Mouse (Mus musculus) forebrain, embryonic 15.5 days (tissue): ENCODE results near the gene Scd3. TPM values are rescaled to one million over a fixed set of nuclear protein-coding genes. Genes with fewer than 3 reads are reported as not detected.
"Not testable (repeated sequence)": the region's sequence is repeated elsewhere in the genome, so short reads cannot be mapped to it uniquely, and the experiment has no call there.

Source experiments
- ATAC-seq: fragments of 200-750 bp; cut with Nextera tagmentation; replicated peaks from 2 replicates; pipeline ENCODE4 v1.8.0; 2017; ENCODE audit warnings: mild to moderate bottlenecking, moderate TSS enrichment, moderate library complexity
- H3K27ac ChIP-seq: fragments of 300-500 bp; sonication (generic); replicated peaks from 2 replicates; pipeline ENCODE4 v1.5.1; 2015; ENCODE audit warnings: mild to moderate bottlenecking, inconsistent platforms
- H3K27me3 ChIP-seq: fragments of 300-500 bp; sonication (generic); 2 replicates; pipeline ENCODE4 v1.6.1; 2015; ENCODE audit warnings: inconsistent platforms
- H3K36me3 ChIP-seq: fragments of 300-500 bp; sonication (generic); 2 replicates; pipeline ENCODE4 v1.6.1; 2015; ENCODE audit warnings: mild to moderate bottlenecking, inconsistent platforms
- H3K4me1 ChIP-seq: fragments of 300-500 bp; sonication (generic); 2 replicates; pipeline ENCODE4 v1.6.1; 2015; ENCODE audit warnings: inconsistent platforms
- H3K4me2 ChIP-seq: fragments of 300-500 bp; sonication (generic); replicated peaks from 2 replicates; pipeline ENCODE4 v1.6.1; 2015; ENCODE audit warnings: mild to moderate bottlenecking, inconsistent platforms
- H3K4me3 ChIP-seq: fragments of 300-500 bp; sonication (generic); 2 replicates; pipeline ENCODE4 v1.5.1; 2015; ENCODE audit warnings: mild to moderate bottlenecking, inconsistent platforms
- H3K9ac ChIP-seq: fragments of 300-500 bp; sonication (generic); replicated peaks from 2 replicates; pipeline ENCODE4 v1.6.1; 2015; ENCODE audit warnings: mild to moderate bottlenecking, inconsistent platforms
- H3K9me3 ChIP-seq: fragments of 300-500 bp; sonication (generic); 2 replicates; pipeline ENCODE4 v1.6.1; 2016; ENCODE audit warnings: inconsistent platforms
- WGBS: fragments of 180-500 bp; shearing (Covaris S2); methylation state at CpG from one replicate; pipeline ENCODE4 v1.1.7; 2015; ENCODE audit warnings: mixed read lengths; 5-methylcytosine and 5-hydroxymethylcytosine counted together
- polyA plus RNA-seq: library from polyadenylated mRNA; unstranded; fragments of >200 nt; fragmentation: Nextera tagmentation; extraction: Ambion mirVana; gene quantifications from 2 replicates; pipeline ENCODE4 v1.2.1, GENCODE M21; 2015

The Scd3 gene
- polyA plus RNA-seq, 1 experiment from 2014 or later = 1.5 TPM

DNA sequence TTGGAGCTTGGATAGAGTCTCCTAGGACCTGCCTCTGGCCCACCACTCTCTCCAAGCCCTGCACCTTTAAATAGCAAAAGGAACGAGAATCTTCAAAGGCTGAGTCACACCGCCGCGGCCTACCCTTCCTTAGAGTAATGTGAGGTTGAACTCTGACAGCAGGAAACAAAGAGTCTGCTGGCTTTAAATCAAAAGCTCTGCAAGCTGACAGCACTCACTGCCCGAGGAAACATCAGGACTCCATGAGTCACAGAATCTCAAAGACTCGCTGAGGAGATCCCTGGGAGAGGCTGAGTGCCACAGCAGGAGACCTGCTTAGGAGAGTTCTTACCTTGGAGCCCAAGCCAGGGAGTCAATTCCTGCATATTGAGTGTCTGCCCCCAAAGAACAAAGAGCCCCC lies 77.7 kb downstream of the Scd3 start:
- H3K9me3 ChIP-seq = no peaks in the 10 kb centered on the region
- H3K4me3 ChIP-seq = no peak overlapping the region
- ATAC-seq = no peak
- H3K36me3 ChIP-seq = no peaks in the 10 kb centered on the region
- 6% methylated on average over 6 of the region's 6 CpGs for WGBS
- H3K27ac ChIP-seq = peak overlapping the region; percentile 17; the same call in 1 of the 2 replicates
- no peak overlapping the region for H3K4me2 ChIP-seq
- peaks cover 55% of the 10 kb centered on the region for H3K4me1 ChIP-seq
- H3K27me3 ChIP-seq = no peaks in the 10 kb centered on the region
- no peak overlapping the region for H3K9ac ChIP-seq

DNA sequence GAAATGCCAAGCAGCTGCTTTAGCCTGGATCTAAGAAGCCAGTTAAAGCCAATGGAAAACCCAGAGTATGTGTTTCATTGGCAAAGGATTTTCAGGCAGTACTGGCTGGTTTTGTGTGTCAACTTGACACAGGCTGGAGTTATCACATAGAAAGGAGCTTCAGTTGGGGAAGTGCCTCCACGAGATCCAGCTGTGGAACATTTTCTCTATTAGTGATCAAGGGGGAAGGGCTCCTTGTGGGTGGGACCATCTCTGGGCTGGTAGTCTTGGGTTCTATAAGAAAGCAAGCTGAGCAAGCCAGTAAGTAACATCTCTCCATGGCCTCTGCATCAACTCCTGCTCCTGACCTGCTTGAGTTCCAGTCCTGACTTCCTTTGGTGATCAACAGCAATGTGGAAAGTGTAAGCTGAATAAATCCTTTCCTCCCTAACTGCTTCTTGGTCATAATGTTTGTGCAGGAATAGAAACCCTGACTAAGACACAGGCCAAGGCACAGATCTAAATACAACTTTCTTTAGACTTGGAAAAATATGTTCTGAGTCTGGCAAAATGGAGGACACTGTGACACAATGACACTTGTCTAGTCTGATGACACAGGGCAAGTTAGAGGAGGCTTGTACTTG lies 78.9 kb downstream of the Scd3 start:
- not testable (repeated sequence) for H3K4me3 ChIP-seq, H3K4me2 ChIP-seq, H3K27me3 ChIP-seq, ATAC-seq, H3K9ac ChIP-seq, H3K9me3 ChIP-seq, H3K36me3 ChIP-seq
- H3K27ac ChIP-seq = peak overlapping the region; percentile 74
- WGBS = 68% methylated on average over 1 of the region's 1 CpGs
- peaks cover 45% of the 10 kb centered on the region for H3K4me1 ChIP-seq

DNA sequence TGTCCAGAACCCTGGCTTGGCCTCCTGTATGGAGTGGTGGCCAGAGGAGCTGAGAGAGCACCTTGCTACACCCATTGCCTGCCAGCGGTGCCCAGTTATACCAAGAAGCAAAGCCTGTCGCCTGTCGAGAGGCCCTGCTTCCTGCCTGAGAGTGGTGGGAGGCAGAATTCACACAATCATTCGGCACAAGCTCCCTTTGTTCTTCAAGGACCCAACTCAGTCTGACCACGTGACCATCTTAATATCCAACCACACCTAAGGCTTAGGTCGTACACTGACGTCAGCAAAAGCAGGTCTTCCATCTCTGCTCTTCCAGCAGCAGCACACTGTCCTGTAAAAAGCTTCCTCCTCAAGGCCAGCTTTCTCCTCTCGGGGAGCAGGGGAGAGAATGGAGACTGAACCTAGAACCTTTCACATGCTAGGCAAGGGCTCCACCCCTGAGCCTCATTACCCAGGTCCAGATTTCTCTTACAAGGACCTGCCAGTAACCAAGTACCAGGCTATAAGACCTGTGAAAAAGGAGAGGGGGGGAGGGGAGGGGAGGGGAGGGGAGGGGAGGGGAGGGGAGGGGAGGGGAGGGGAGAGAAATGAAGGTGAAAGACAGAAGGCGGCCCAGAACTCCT lies 79.6 kb downstream of the Scd3 start:
- H3K27me3 ChIP-seq = no peaks in the 10 kb centered on the region
- no peak overlapping the region for H3K9ac ChIP-seq
- no peak overlapping the region for H3K4me3 ChIP-seq
- peaks cover 38% of the 10 kb centered on the region for H3K4me1 ChIP-seq
- H3K27ac ChIP-seq = peak overlapping the region; percentile 96
- 15% methylated on average over 9 of the region's 9 CpGs for WGBS
- ATAC-seq = no peak
- H3K4me2 ChIP-seq = no peak overlapping the region
- H3K9me3 ChIP-seq = no peaks in the 10 kb centered on the region
- no peaks in the 10 kb centered on the region for H3K36me3 ChIP-seq

DNA sequence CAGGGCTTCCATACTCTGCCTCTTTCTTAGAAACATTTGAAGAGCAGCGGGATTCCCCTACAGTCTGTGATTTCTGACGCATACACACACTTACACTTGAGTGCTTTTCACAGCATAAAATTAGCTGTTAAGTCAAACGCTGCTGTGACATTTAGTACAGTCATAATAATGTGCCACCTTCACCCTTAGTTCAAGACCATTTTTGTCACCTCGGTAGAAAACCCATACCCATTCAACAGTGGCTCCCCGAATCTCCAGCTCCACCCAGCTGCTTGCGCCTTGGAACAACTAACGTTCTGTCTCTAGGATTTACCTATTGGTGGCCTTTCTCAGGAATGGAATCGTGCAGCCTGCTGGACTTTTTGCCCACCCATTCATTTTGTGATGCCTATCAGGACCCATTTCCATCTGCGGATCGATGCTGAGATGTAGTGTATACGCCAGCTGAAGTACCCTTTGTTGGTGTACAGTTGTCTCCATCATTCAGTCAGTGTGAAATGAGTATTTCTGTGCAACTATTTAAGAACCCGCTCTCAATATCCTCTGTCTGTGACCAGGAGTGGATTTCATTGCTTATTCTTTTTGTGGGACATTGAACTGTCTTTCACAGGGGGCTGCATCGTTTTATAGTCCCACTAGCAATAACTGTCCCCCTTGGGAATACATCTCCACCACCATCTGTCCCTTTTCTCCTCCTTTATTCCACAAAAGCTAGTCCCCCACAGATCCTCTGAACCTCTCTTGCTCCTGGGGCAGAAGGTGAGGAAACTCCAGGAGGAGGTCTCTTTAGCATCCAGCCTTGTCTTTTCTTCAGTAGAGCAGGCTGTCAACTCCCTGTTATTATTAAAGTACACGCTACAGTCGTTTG lies 80.3 kb downstream of the Scd3 start:
- peak overlapping the region; percentile 47 for H3K4me3 ChIP-seq
- no peaks in the 10 kb centered on the region for H3K9me3 ChIP-seq
- H3K36me3 ChIP-seq = no peaks in the 10 kb centered on the region
- peak overlapping the region; percentile 61; the same call in 1 of the 2 replicates for H3K9ac ChIP-seq
- H3K4me2 ChIP-seq = peak overlapping the region; percentile 76
- 15% methylated on average over 15 of the region's 15 CpGs for WGBS
- ATAC-seq = no peak; the same call in 1 of the 2 replicates
- H3K27ac ChIP-seq = peak overlapping the region; percentile 96
- no peaks in the 10 kb centered on the region for H3K27me3 ChIP-seq
- peaks cover 36% of the 10 kb centered on the region for H3K4me1 ChIP-seq

DNA sequence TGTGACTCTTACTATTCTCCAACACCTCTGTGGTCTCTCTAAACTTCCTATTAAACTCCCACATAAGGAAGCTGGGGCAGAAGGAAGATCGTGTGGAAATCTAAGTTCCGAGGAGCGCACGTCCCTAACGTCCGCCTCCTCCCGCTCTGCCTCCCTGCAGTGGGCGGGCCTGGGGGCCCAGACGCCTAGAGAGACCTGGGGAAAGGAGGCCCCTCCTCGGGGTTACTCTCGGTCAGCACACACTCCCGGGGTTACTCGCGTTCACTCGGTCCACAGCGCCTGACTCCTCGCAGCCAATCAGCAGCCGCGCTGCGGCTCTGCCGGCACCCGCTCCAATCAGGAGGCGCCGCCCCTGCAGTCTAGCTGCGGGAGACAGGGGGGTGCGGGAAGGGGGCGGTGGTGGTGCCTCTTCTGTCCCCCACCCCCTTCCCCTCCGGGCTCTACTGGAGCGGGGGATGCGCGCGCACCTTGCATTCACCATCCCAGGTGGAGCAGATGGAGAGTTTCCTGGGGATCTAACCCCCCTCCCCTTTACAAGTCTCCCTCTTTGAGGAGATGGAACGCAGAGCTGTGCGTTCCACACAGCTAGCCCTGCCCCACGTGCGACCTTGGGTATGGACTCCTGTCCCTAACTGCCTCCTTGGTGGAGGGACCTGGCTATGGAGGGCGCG lies 81.1 kb downstream of the Scd3 start:
- H3K36me3 ChIP-seq = no peaks in the 10 kb centered on the region
- no peaks in the 10 kb centered on the region for H3K27me3 ChIP-seq
- H3K4me3 ChIP-seq = peak overlapping the region; percentile 47
- H3K4me1 ChIP-seq = peaks cover 36% of the 10 kb centered on the region
- peak overlapping the region; percentile 61 for H3K9ac ChIP-seq
- peak; percentile 99 for ATAC-seq
- peak overlapping the region; percentile 96 for H3K27ac ChIP-seq
- H3K9me3 ChIP-seq = no peaks in the 10 kb centered on the region
- peak overlapping the region; percentile 76 for H3K4me2 ChIP-seq
- WGBS = under 1% methylated on average over 36 of the region's 38 CpGs

DNA sequence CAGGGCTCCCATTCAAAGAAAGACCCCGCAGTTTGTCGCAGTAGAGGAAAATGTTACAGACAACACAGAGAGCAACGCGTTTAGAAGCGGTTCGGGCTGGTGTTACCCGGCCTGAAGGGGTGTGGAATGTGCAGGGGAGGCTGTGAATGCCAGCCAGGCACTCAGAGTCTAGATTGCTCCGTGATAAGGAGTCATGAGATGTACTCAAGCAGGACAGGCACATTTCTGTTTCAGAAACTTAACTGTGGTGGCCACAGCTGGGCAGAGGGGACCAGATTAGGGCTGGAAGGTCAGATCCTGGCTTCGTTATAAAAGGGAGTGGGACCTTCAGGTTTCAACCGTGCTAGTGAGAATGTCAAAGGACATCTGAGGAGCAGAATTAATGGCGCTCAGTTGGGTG lies 81.7 kb downstream of the Scd3 start:
- Histone ChIP-seq H3K4me2 (peak overlapping the region; percentile 76), H3K9me3 (no peaks in the 10 kb centered on the region), H3K4me3 (peak overlapping the region; percentile 47), H3K27me3 (no peaks in the 10 kb centered on the region), H3K9ac (peak overlapping the region; percentile 61), H3K27ac (peak overlapping the region; percentile 96), H3K4me1 (peaks cover 36% of the 10 kb centered on the region), H3K36me3 (no peaks in the 10 kb centered on the region)
- ATAC-seq = no peak; the same call in 1 of the 2 replicates
- WGBS = 2% methylated on average over 11 of the region's 11 CpGs

DNA sequence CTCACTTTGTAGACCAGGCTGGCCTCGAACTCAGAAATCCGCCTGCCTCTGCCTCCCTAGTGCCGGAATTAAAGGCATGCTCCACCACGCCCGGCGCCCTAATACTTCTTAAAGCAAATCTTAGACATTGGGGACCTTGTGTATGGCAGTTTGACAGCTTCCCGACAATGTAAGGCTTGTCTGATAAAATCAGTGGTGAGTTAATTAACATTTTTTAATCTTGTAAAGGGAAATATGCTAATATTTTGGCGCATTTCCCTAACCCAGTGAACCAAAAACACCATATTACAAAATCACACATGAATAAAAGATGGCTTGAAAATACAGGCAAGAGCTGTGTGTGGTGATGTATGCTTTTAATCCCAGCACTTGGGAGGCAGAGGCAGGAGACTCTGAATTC lies 82.5 kb downstream of the Scd3 start:
- no peak for ATAC-seq
- WGBS = 81% methylated on average over 8 of the region's 8 CpGs
- Histone ChIP-seq H3K4me1 (peaks cover 35% of the 10 kb centered on the region), H3K9ac (no peak overlapping the region), H3K9me3 (no peaks in the 10 kb centered on the region), H3K36me3 (no peaks in the 10 kb centered on the region), H3K27ac (0 out of 2 replicates have a peak overlapping the region, but pooled peaks have one; percentile 15), H3K4me3 (no peak overlapping the region), H3K4me2 (no peak overlapping the region), H3K27me3 (no peaks in the 10 kb centered on the region)

DNA sequence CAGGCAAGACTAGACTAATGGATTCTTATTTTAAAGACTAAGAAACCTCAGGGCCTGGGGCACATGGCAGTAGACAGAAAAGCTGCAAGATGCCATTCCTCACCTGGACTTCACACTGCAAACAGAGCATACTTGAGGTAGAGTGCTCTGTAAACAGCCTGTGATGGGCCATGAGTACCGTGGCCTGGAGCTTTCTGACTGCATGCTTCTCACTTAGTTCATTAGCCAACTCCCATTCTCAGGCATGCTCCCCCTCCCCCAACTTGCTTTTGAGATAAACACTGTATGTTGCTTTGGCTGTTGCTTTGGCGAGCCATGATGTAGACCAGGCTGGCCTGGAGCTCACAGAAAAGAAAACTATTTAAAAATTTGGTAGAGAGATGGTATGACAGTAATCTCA lies 83.0 kb downstream of the Scd3 start:
- H3K9me3 ChIP-seq = no peaks in the 10 kb centered on the region
- H3K4me1 ChIP-seq = peaks cover 30% of the 10 kb centered on the region
- no peak overlapping the region for H3K27ac ChIP-seq
- no peaks in the 10 kb centered on the region for H3K36me3 ChIP-seq
- 63% methylated on average over 2 of the region's 2 CpGs for WGBS
- H3K4me3 ChIP-seq = no peak overlapping the region
- no peak for ATAC-seq
- no peaks in the 10 kb centered on the region for H3K27me3 ChIP-seq
- H3K9ac ChIP-seq = no peak overlapping the region
- no peak overlapping the region for H3K4me2 ChIP-seq

DNA sequence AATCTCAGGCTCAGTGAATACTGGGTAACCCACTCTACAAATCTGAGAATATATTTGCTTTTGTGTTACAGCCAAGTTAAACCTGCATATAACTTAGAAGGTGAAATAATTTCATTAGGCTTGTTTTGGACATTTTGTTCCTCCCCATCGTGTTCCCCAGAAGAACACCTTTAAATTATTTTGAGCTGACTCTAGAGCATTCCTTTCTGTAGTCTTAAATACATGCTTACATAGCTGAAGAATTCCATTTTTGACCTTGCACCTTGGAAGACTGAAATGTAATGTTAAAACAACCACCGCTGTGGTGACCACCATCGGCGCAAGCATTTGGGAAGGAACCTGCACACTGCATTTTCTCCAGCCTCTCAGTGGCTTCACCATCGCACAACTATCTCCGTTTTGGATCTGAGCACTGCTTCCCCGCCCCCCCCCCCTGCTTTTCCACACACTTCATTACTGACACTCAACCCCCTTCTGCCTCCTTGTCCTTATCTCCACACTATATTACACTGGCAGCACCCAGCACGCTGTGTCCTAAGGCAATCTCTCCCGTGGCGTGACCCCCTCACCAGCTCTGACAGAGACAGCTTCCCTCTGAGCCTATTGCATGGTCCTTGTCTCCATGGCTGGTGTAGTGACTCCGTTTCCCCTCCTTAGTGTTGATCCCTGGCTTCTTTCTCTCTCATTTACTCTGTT lies 84.5 kb downstream of the Scd3 start:
- Histone ChIP-seq H3K9me3 (no peaks in the 10 kb centered on the region), H3K4me2 (no peak overlapping the region), H3K36me3 (no peaks in the 10 kb centered on the region), H3K4me3 (no peak overlapping the region), H3K27me3 (no peaks in the 10 kb centered on the region), H3K27ac (no peak overlapping the region), H3K4me1 (peaks cover 30% of the 10 kb centered on the region), H3K9ac (no peak overlapping the region)
- WGBS = 88% methylated on average over 11 of the region's 11 CpGs
- ATAC-seq = no peak

DNA sequence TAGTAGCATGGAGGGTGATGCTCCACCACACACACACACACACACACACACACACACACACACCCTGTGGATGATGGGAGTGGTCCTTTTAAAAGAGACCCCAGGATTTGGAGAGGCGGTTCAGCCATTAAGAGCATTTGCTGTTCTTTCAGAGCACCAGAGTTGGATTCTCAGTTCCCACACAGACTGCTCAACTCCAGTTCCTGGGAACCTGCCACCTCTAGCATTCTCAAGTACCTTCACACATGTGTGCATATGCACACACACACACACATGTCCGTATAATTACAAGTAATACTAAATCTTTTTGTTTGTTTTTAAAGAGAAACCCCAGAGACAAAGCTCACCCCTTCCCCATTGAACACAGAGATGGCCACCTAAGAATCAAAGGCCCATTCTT lies 89.0 kb downstream of the Scd3 start:
- Histone ChIP-seq H3K4me1 (peaks cover 33% of the 10 kb centered on the region), H3K9me3 (no peaks in the 10 kb centered on the region), H3K4me2 (peak overlapping the region; percentile 56; the same call in 1 of the 2 replicates), H3K27me3 (no peaks in the 10 kb centered on the region), H3K27ac (peak overlapping the region; percentile 99), H3K9ac (no peak overlapping the region), H3K36me3 (0 out of 2 replicates have a peak, but pooled peaks cover 1% of the 10 kb centered on the region), H3K4me3 (0 out of 2 replicates have a peak overlapping the region, but pooled peaks have one; percentile 78)
- WGBS = 67% methylated on average over 2 of the region's 2 CpGs
- no peak for ATAC-seq

DNA sequence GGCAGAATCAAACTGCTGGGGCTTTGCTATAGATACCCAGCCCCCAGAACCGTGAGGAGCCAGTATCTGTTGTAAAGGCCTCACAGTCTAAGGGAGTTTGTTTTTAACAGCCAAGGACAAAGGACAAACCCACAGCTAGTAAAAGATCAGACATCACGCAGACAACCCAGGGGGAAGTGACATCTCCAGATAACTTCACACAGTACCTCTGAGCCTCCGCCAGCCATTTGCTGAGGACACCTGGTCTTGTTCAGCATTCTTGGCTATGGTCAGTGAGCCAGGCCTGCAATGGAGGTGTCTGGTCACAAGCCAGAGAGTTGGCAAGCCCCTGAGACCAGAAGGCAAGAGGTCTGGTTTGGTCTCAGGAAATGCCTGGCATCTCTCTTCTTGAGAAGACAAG lies 89.4 kb downstream of the Scd3 start:
- peak overlapping the region; percentile 63 for H3K9ac ChIP-seq
- 49% methylated on average over 3 of the region's 3 CpGs for WGBS
- H3K27me3 ChIP-seq = no peaks in the 10 kb centered on the region
- H3K27ac ChIP-seq = peak overlapping the region; percentile 99
- no peak for ATAC-seq
- H3K4me3 ChIP-seq = peak overlapping the region; percentile 78
- peaks cover 5% of the 10 kb centered on the region; the same call in 1 of the 2 replicates for H3K36me3 ChIP-seq
- no peaks in the 10 kb centered on the region for H3K9me3 ChIP-seq
- H3K4me2 ChIP-seq = peak overlapping the region; percentile 56
- H3K4me1 ChIP-seq = peaks cover 37% of the 10 kb centered on the region
